Mouse (Mus musculus) spleen, adult 2 months (tissue): ENCODE measurements at regions not wholly inside any gene's neighbourhood (a gene's known extent, or its start where the extent isn't known, plus 50 kb on each side); places are given as distances from the start of the nearest gene placed in this dataset.

Experiments
- CTCF ChIP-seq: fragments of 200-500 bp; IDR thresholded peaks from 2 replicates; pipeline ENCODE4 v1.5.1; 2011; ENCODE audit warnings: mild to moderate bottlenecking, inconsistent platforms; ENCODE audit not compliant: insufficient read depth, insufficient read length, insufficient replicate concordance; ENCODE audit errors: extremely low read depth
- POLR2A ChIP-seq: fragments of 200-500 bp; IDR thresholded peaks from 2 replicates; pipeline ENCODE4 v1.6.1; 2011; ENCODE audit warnings: low read depth, low read length, inconsistent platforms

GRCm38 (mm10) chr11:20915182-20915602 is 84.3 kb upstream of the Lgalsl start:
- no peak for TF ChIP-seq CTCF
- TF ChIP-seq POLR2A: no peak
